Mouse (Mus musculus) frontal cortex, postnatal 25 days (tissue): ENCODE results near the gene Kalrn.

Experiments used
- DNase-seq, 2 experiments: peaks; one replicate each; pipeline ENCODE4 v3.0.0; 2022; ENCODE audit warnings: low spot score in 2 of 2

Gene Kalrn

DNA sequence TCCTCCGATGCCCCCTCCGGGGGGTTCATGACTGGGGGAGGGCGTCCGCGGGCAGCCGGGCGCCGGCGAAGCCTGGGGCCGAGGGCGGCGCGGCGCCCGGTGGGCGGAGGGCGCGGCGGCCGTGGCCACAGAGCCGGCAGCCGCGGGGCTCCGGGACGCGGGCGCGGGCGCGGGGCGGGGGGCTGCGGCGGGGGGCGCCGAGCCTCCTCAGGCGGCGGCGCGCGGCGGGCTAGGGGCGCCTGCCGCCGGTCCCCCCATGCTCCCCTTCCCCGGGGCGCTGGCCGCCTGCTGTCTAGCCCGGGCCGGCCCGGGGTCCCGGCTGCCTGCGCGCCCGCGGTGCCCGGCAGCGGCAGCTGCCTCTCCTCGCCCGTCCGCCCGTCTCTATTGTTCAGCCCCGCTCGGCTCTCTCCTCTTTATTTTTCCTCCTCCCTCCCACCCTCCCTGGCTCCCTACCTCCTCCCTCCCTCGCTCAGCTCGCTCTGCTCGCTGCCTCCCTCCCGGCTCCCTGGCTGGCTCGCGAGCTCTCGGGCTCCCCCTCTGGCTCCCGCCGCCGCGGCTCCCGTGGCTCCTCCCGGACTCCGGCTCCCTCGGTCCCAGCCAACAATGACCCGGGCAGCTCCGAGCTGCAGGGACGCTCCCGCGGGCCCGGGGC lies at the start of gene Kalrn:
Kalrn (minus strand) TSS at position 382 of the 652 bp plus-strand sequence.
- DNase-seq: peak; percentile 75 to 82

DNA sequence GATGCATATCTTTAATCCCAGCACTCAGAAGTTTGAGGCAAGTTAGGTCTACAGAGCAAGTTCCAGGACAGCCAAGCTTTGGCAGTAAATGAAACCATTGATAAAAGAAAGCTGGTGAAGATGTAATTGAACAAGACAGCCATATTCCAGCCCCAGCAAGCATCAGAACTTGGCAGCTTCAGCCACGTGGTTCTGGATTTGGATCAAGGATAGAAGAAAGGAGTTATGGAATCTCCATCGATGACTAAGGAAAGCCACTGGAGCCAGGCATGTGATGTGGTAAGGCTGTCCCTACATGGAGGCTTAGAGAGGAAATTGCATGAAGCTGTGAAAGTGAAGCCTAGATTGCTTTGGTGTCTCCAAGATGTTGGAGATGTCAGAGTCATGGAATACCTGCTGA lies 40.7 kb upstream of the Kalrn start:
- no peak for DNase-seq

DNA sequence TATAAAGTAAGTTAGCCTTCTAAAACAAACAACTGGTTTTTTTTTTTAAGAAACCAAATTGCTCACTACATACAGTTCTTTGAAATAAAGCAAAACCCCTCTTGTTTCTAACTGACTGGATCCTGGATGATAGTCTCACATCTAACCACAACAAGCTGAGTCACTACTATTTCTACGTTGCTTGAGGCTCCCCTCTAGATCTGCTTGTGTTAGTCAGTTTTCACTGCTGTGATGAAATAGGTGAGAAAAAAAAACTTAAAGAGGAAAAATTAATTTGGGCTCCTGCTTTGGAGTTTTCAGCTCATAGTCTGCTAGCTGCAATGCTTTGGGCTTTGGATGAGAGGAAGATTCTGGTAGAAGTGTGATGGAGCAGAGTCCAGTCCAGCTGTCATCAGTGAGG lies 36.8 kb upstream of the Kalrn start:
- no peak for DNase-seq

DNA sequence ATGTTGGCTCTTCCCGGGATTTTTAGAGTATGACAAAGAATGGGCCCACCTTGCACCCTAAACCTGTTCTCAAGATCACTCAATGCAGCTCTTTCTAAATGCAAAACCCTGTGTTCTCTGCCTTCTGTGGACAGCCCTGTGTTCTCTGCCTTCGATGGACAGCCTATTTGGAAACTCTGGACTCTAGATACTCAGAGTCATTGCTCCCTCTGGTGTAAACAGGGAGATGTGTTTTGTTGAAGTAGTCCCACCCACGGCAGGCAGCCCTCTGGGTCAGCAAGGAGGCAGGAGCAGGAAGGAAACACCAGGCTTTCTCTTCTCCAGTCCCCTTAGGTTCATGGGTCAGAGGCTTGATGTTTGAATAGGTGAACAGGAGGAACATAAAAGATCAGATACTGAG lies 32.3 kb upstream of the Kalrn start:
- no peak for DNase-seq

- no peak for DNase-seq
Measured at GRCm38 (mm10) chr16:34603854-34604253, 30.5 kb upstream of the Kalrn start.

DNA sequence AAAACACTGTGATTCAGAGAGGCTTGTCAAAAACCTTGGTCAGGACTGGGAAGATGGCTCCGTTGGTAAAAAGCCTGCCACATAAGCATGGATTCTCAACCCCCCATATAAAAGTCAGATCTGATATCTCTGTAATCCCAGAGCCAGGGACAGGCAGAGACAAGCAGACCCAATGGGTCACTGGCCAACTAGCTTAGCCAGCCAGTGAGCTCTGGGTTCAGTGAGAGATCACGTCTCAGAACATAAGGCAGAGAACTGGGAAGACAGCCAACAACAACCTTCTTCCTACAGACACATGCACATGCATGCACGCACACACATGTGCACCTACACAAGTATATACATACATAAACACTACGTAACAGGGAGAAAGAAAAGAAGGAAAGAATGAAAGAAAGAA lies 29.7 kb upstream of the Kalrn start:
- DNase-seq: no peak

DNA sequence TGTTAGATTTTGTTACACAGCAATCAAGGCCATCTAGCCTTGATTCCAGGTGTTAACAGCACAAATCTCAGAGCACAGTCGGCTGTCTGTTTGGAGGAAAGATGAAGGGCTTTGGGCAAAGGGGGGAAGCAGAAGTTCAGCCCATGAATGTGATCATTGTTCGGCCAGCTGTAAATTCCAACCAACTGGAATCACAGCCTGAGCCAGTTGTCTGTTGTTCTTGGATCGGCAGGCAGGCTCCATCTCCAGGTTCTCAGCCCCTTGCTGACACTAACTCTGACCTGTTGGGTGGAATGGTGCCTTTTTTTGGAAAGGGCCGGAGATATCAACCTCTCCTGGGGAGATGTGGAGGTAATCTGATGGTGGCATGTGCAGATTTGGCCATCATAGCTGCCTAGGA lies 28.6 kb upstream of the Kalrn start:
- DNase-seq: no peak

- DNase-seq: no peak
Measured at GRCm38 (mm10) chr16:34595294-34595693, 22.0 kb upstream of the Kalrn start.

DNA sequence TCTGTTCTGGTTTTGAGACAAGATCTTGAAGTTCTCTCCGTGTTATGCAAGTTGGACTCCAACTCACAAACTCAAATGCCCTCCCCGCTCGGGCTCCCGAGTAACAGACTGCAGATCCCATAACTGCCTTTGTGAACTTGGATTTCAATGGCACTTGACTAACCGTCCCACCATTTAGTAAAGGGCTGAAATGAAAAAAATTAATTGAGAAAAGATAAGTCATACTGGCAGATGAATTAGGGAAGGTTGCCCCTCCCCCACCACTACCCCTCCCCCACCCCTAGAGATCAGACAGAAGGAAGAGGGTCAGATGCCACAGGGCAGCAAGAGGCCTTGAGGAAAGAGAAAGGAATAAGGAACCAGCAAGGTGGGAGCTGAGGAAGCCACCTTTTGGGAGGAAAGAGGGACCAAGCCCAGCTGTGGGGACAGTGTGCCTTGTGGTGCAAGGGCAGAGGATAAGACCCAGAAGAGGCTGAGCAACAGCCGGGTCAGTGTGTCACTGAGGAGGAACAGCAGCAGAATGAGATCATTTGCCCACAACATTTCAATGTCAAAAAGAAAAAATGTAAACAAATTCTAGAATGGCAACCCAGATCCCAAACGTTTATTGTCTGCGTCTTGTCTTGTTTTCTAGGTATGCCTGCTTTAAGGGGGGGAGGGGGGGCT lies 21.4 kb upstream of the Kalrn start:
- no peak for DNase-seq

DNA sequence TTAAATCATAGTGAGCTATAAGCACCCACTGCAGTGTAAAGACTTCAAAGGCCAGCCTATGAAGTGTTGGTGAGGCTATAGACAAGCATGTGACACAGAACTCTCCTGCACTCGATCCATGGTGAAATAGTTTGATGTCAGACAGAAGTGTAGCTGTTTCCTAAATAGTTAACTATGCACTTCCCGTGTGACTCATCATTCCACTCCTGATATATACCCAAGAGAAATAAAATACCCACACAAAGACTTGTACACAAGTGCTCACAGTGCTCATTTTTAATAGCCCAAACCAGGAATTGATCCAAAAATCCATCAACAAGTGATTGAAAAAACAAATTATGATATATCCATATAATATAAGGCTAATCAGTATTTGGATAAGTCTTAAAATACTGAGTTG lies 19.4 kb upstream of the Kalrn start:
- no peak for DNase-seq

- DNase-seq: no peak
Measured at GRCm38 (mm10) chr16:34591934-34592333, 18.6 kb upstream of the Kalrn start.

GRCm38 (mm10) chr16:34579671-34580326 lies 6.5 kb upstream of the Kalrn start:
- no peak for DNase-seq

DNA sequence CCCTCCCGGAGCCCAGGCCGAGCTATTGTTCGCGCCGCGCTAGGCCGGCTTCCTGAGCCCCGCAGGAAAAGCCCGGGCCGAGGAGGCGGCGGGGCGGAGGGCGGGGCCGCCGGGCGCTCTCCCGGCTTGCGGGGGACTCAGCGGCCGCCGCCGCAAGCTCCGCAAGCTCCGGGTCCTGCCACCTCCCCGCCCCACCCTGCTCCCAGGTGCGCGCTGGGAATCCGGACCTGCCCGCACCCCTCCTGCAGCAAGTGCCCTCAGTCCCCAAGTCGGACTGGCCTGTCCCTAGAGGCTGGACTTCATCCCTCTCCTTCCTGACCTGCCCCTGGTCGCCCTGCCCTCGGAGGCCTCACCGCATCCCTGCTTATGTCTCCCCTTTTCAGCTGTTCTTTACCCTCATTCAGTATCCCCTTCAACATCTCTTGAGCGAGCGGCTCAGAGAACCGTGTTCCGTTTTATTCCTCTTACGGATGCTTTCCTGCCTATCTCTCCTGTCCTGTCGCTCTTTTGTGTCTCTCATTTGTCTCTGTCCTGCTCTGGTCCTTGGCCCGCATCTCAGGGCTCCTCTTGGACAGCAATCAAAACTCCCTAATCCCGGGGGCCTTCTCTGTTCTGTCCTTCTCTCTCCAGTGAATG lies 642 bp upstream of the Kalrn start:
- peak in 1 of 2 experiments; percentile 29 for DNase-seq

DNA sequence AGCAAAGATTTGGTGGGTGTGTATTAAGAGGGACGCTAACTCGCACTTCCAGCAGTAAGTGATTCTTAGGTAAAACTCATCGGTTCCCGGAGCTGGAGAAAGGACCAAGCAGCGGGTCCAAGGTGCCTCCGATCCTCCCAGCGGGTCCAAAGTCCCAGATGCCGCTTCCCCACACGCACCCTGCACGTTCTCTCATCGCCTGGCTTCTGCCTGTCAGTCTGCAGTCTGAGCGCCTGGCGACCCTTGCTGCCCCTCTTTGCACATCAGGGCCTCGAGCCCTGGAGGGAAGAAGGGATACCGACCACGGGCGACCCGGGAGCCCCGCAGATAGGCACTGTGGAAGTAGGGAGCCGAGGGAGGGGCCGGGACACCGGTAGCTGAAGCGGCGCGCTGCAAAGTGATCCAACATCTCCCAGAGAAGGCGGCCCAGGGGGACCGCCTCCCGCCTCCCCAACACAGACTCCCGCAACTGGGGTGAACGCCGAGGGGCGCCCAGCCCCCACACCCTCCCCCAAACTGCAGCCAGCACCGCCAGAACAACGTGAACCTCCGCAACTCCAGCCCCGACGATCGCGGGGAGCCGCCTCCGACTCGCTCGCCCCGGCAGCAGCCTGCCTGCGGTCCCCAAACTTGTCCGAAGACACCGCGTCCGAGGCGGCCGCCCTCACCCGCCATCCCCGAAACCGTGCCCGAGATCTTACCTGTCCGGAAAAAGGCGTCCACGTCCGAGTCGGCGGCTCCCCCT lies 754 bp downstream of the Kalrn start:
- no peak for DNase-seq

- DNase-seq: no peak
Measured at GRCm38 (mm10) chr16:34571931-34572405, 1.4 kb downstream of the Kalrn start.

DNA sequence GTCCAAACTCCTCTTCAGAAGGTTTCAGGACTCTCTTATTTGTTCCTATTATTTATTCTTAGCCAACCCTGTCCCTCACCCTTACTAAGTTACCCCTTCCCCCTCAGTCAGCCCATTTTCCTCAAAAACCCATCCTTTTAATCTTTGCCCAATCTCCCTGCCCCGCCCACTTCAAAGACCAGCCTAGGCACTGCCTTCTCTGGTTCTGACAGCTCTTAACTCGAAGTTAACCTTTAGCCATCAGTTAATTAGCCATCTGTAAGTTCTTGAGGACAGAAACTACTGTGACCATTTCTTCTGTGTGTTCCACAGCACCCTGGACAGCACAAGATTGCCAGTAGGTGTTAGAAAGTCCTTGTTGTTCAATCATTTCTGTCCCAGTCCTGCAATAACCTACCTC lies 3.4 kb downstream of the Kalrn start:
- DNase-seq: no peak

DNA sequence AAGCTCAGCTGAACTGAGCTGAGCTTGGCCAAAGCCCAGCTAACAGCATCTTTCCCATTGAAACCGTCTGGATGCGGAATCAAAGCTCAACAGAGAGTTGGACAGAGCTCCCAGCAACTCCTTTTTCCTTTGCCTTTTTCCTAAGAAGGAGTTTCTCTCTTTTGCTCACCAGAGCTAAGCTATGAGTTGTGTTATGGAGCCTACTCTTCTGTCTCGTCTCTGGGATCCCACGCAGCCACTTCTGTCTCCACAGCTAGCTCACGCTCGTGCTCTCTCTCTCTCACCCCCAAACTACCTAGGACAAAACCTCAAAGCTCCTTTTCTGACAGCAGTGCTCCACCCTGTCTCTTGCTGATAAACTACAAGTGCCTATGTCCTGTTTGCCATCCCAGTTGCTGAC lies 4.5 kb downstream of the Kalrn start:
- DNase-seq: no peak

DNA sequence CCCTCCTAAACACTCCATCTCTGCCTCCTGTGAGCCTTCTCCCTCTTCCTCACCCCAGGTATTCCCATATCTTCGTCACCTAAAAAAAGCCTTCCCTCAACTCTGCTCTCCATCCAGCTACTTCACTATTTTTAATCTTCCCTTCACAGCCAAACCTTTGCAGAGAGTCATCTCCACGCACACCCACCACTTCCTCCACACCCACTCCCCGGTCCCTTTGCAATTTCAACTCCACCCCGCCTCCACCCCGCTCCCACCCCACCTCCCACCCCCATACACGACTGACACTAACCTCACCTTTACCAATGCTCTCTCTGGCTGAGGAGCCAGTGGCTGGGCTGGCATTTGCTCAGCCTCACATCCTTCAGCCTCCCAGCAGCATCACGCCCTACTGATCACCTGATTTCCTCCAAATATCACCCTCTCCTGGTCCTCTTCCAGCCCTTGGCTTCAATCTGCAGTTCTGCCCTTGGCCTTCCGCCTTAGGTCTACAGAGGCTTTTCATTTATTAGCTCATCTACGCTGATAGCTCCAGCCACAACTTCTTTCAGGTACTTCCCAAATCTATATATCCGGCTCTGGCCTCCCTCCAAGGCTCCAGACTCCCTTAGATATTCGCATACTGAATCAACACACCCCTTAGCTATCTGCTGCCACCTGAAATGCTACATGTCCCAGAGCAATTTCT lies 9.6 kb downstream of the Kalrn start:
- DNase-seq: peak in 1 of 2 experiments; percentile 10

DNA sequence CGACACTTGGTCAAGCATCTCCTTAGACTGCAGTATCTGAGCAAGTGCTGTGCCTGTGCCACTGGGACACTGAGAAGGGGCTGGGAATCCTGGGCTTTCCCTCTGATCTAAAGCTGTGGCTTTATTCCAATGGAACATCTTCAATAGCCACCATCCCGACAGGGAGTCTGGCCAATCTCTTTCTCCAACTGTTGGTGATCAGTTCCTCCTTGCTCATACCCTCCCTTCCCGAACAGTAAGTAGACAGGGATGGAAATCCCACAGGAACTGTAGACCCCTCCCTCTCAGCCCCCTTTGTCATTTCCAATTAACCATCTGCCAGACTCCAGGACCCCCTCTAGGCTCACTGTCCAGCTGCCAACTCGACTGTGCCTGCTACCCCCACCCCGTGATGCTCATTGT lies 11.6 kb downstream of the Kalrn start:
- no peak for DNase-seq

DNA sequence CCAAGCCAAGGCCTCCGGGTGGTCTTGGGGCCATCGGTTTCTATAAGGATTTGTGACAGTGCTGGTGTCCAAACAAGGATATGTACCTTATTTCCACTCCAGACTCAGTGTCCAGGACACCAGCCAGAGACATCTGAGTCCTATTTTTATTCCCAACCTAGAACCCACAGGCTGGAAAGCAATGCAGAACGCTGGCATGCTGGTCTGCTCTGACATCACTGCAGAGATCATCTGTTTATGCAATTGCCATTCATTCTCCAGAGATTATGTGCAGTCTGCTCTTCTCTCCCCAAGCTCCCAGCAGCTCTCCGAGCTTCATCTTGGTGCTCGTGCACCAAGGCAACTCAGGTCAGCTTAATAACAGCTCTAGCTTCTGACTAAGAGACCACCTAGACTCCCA lies 12.5 kb downstream of the Kalrn start:
- no peak for DNase-seq

DNA sequence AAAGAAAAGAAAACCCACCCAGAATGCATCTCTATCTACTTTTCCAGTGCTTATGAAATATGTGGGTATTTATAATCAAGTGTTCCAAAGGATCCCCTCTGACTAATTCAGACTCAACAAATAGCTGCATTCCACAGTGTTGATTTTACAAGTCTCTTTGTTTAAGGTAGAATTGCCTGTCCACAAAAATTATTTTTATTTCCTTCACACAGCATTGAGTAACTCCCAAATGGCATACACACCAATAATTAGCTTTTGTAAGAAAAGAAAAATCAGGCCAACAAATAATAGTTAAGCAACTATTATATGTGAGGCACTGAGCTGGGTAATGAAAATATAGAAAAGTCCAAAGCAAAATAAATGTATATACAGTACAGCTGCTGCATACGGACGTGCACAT lies 12.9 kb downstream of the Kalrn start:
- DNase-seq: no peak
